In genomic region chr10:80363734-80364133, GRCm38 (mm10) we compare ENCODE assay signal across 33 mouse cellular contexts. TPM values are rescaled to one million over a fixed set of nuclear protein-coding genes. Genes with fewer than 3 reads are reported as not detected.
DNase-seq lines count a peak whose midpoint lies in the region; ATAC-seq and TF ChIP-seq lines count a peak whose summit lies in the region.
"Had no signal": no experiment of that assay in that cellular context is flagged by ENCODE, and none has a peak within 500 bp of the region (broad histone marks: within the 10 kb centered on the region; RNA-seq: fewer than 3 reads in every experiment).

No protein-coding gene starts in this region.

- no peak overlapping the region for H3K4me3 ChIP-seq in cerebellum, adult 2 months (replicated peaks; ENCODE audit: insufficient read depth, low read depth, low read length)
- no peak overlapping the region for H3K4me3 ChIP-seq in forebrain, postnatal 0 days (ENCODE audit: low read depth, low read length)
- no peak overlapping the region for H3K4me3 ChIP-seq in forebrain, embryonic 16.5 days (replicated peaks; ENCODE audit: low read length)
- no peak overlapping the region for H3K4me3 ChIP-seq in hindbrain, postnatal 0 days (ENCODE audit: low read length)
- H3K4me3 ChIP-seq in hindbrain, embryonic 11.5 days (ENCODE audit: low read depth, low read length), result no peak overlapping the region
- H3K4me3 ChIP-seq in midbrain, embryonic 16.5 days (ENCODE audit: low read depth, low read length), result no peak overlapping the region
- H3K4me3 ChIP-seq in midbrain, embryonic 15.5 days, result no peak overlapping the region
- H3K4me3 ChIP-seq: erythroblast, embryonic 14.5 days; forebrain, embryonic 13.5 days; heart, adult 2 months; layer of hippocampus, adult 2 months; left cerebral cortex, adult 2 months; limb, embryonic 13.5 days; lung, embryonic 15.5 days; neural tube, embryonic 12.5 days; stomach, embryonic 15.5 days had no signal

- H3K4me1 ChIP-seq in cerebellum, adult 2 months (ENCODE audit: control insufficient read depth, insufficient read depth, low read length), result no peaks in the 10 kb centered on the region
- H3K4me1 ChIP-seq in forebrain, postnatal 0 days (ENCODE audit: insufficient read depth), result no peaks in the 10 kb centered on the region
- no peaks in the 10 kb centered on the region for H3K4me1 ChIP-seq in forebrain, embryonic 16.5 days (replicated peaks; ENCODE audit: control insufficient read depth, insufficient read depth, low read length)
- H3K4me1 ChIP-seq in hindbrain, postnatal 0 days (ENCODE audit: insufficient read depth, low read length), result peaks cover 5% of the 10 kb centered on the region
- no peaks in the 10 kb centered on the region for H3K4me1 ChIP-seq in hindbrain, embryonic 11.5 days (replicated peaks; ENCODE audit: control insufficient read depth, insufficient read depth, low read length)
- H3K4me1 ChIP-seq in midbrain, embryonic 16.5 days (ENCODE audit: control insufficient read depth, insufficient read depth, low read length), result peaks cover 2% of the 10 kb centered on the region; the same call in 1 of the 2 replicates
- peaks cover 6% of the 10 kb centered on the region for H3K4me1 ChIP-seq in midbrain, embryonic 15.5 days
- H3K4me1 ChIP-seq: limb, embryonic 13.5 days; lung, embryonic 15.5 days; neural tube, embryonic 12.5 days; stomach, embryonic 15.5 days had no signal

- no peaks in the 10 kb centered on the region for H3K27me3 ChIP-seq in cerebellum, adult 2 months (ENCODE audit: control insufficient read depth, insufficient read depth, low read length)
- H3K27me3 ChIP-seq in forebrain, postnatal 0 days (ENCODE audit: insufficient read depth, low read length), result peaks cover 6% of the 10 kb centered on the region
- peaks cover 12% of the 10 kb centered on the region; the same call in 1 of the 2 replicates for H3K27me3 ChIP-seq in forebrain, embryonic 16.5 days (replicated peaks; ENCODE audit: control insufficient read depth, insufficient read depth, low read length)
- H3K27me3 ChIP-seq in hindbrain, postnatal 0 days (ENCODE audit: insufficient read depth, low read length), result no peaks in the 10 kb centered on the region
- peaks cover 15% of the 10 kb centered on the region for H3K27me3 ChIP-seq in hindbrain, embryonic 11.5 days (ENCODE audit: control insufficient read depth, insufficient read depth, low read length)
- H3K27me3 ChIP-seq in midbrain, embryonic 16.5 days (ENCODE audit: control insufficient read depth, insufficient read depth, low read depth, low read length), result peaks cover under 1% of the 10 kb centered on the region
- peaks cover 5% of the 10 kb centered on the region for H3K27me3 ChIP-seq in midbrain, embryonic 15.5 days (replicated peaks)

- H3K9me3 ChIP-seq in forebrain, postnatal 0 days (ENCODE audit: low read length), result no peaks in the 10 kb centered on the region
- H3K9me3 ChIP-seq in forebrain, embryonic 16.5 days (ENCODE audit: control insufficient read depth, low read length), result no peaks in the 10 kb centered on the region; the same call in 1 of the 2 replicates
- H3K9me3 ChIP-seq in hindbrain, postnatal 0 days (ENCODE audit: low read length), result no peaks in the 10 kb centered on the region
- no peaks in the 10 kb centered on the region for H3K9me3 ChIP-seq in hindbrain, embryonic 11.5 days (ENCODE audit: control insufficient read depth, low read length)
- no peaks in the 10 kb centered on the region for H3K9me3 ChIP-seq in midbrain, embryonic 16.5 days (replicated peaks; ENCODE audit: control insufficient read depth, low read length, poor library complexity, severe bottlenecking)
- H3K9me3 ChIP-seq in midbrain, embryonic 15.5 days, result no peaks in the 10 kb centered on the region
- H3K9me3 ChIP-seq: forebrain, embryonic 13.5 days; lung, embryonic 15.5 days; stomach, embryonic 15.5 days had no signal

- H3K27ac ChIP-seq in cerebellum, adult 2 months (ENCODE audit: insufficient read depth, low read length), result no peak overlapping the region
- H3K27ac ChIP-seq in forebrain, postnatal 0 days (ENCODE audit: low read depth, low read length), result no peak overlapping the region
- no peak overlapping the region for H3K27ac ChIP-seq in forebrain, embryonic 16.5 days (ENCODE audit: low read length)
- no peak overlapping the region for H3K27ac ChIP-seq in hindbrain, postnatal 0 days
- no peak overlapping the region for H3K27ac ChIP-seq in hindbrain, embryonic 11.5 days (ENCODE audit: low read depth, low read length)
- no peak overlapping the region for H3K27ac ChIP-seq in midbrain, embryonic 16.5 days (ENCODE audit: low read length)
- no peak overlapping the region for H3K27ac ChIP-seq in midbrain, embryonic 15.5 days
- H3K27ac ChIP-seq: forebrain, embryonic 13.5 days; heart, adult 2 months; layer of hippocampus, adult 2 months; left cerebral cortex, adult 2 months; limb, embryonic 13.5 days; lung, embryonic 15.5 days; neural tube, embryonic 12.5 days; stomach, embryonic 15.5 days had no signal

- no peak overlapping the region for H3K4me2 ChIP-seq in forebrain, postnatal 0 days (ENCODE audit: low read depth)
- H3K4me2 ChIP-seq in forebrain, embryonic 16.5 days (ENCODE audit: low read length), result no peak overlapping the region
- H3K4me2 ChIP-seq in hindbrain, postnatal 0 days (ENCODE audit: low read depth, low read length), result no peak overlapping the region
- H3K4me2 ChIP-seq in hindbrain, embryonic 11.5 days (replicated peaks; ENCODE audit: low read depth, low read length), result no peak overlapping the region
- H3K4me2 ChIP-seq in midbrain, embryonic 16.5 days (ENCODE audit: low read length), result no peak overlapping the region
- no peak overlapping the region for H3K4me2 ChIP-seq in midbrain, embryonic 15.5 days
- H3K4me2 ChIP-seq: forebrain, embryonic 13.5 days; limb, embryonic 13.5 days; liver, embryonic 11.5 days; lung, embryonic 15.5 days; midbrain, embryonic 11.5 days; neural tube, embryonic 12.5 days; stomach, embryonic 15.5 days had no signal

- 12% methylated on average over 6 of the region's 6 CpGs for WGBS in cerebellum, adult 2 months
- 28% methylated on average over 6 of the region's 6 CpGs for WGBS in forebrain, postnatal 0 days
- WGBS in forebrain, embryonic 16.5 days, result 31% methylated on average over 6 of the region's 6 CpGs
- 27% methylated on average over 6 of the region's 6 CpGs for WGBS in hindbrain, postnatal 0 days
- WGBS in hindbrain, embryonic 11.5 days, result 40% methylated on average over 6 of the region's 6 CpGs
- 25% methylated on average over 6 of the region's 6 CpGs for WGBS in midbrain, embryonic 16.5 days
- WGBS in midbrain, embryonic 15.5 days, result 25% methylated on average over 6 of the region's 6 CpGs

- H3K36me3 ChIP-seq in forebrain, postnatal 0 days (ENCODE audit: insufficient read depth), result no peaks in the 10 kb centered on the region
- H3K36me3 ChIP-seq in forebrain, embryonic 16.5 days (ENCODE audit: control insufficient read depth, insufficient read depth), result no peaks in the 10 kb centered on the region
- H3K36me3 ChIP-seq in hindbrain, postnatal 0 days (ENCODE audit: insufficient read depth, low read length), result no peaks in the 10 kb centered on the region
- H3K36me3 ChIP-seq in hindbrain, embryonic 11.5 days (ENCODE audit: control insufficient read depth, insufficient read depth, low read length), result no peaks in the 10 kb centered on the region
- no peaks in the 10 kb centered on the region for H3K36me3 ChIP-seq in midbrain, embryonic 16.5 days (ENCODE audit: control insufficient read depth, insufficient read depth, low read length)
- no peaks in the 10 kb centered on the region for H3K36me3 ChIP-seq in midbrain, embryonic 15.5 days (replicated peaks)
- H3K36me3 ChIP-seq: limb, embryonic 13.5 days; lung, embryonic 15.5 days; neural tube, embryonic 12.5 days; stomach, embryonic 15.5 days had no signal

- TF ChIP-seq POLR2A in cerebellum, adult 2 months (IDR thresholded peaks at IDR 0.05; ENCODE audit: borderline replicate concordance, insufficient read depth, low read length), result no peak

- TF ChIP-seq CTCF in cerebellum, adult 2 months (IDR thresholded peaks at IDR 0.05; ENCODE audit: borderline replicate concordance, insufficient read depth, low read depth, low read length), result no peak
- no peak for TF ChIP-seq CTCF in forebrain, postnatal 0 days (IDR thresholded peaks at IDR 0.05; ENCODE audit: low read depth)
- no peak for TF ChIP-seq CTCF in hindbrain, postnatal 0 days (IDR thresholded peaks at IDR 0.05; ENCODE audit: low read depth)

- H3K9ac ChIP-seq in forebrain, postnatal 0 days, result no peak overlapping the region
- H3K9ac ChIP-seq in forebrain, embryonic 16.5 days (replicated peaks; ENCODE audit: low read depth, low read length), result no peak overlapping the region
- H3K9ac ChIP-seq in hindbrain, postnatal 0 days (replicated peaks; ENCODE audit: low read length), result no peak overlapping the region
- no peak overlapping the region for H3K9ac ChIP-seq in hindbrain, embryonic 11.5 days (ENCODE audit: low read depth, low read length)
- H3K9ac ChIP-seq in midbrain, embryonic 16.5 days (ENCODE audit: low read depth, low read length), result no peak overlapping the region
- H3K9ac ChIP-seq in midbrain, embryonic 15.5 days, result no peak overlapping the region
- H3K9ac ChIP-seq: forebrain, embryonic 13.5 days; limb, embryonic 13.5 days; lung, embryonic 15.5 days; neural tube, embryonic 12.5 days; stomach, embryonic 15.5 days had no signal

- 0 out of 2 replicates have a peak, but pooled peaks have one; percentile 27 for ATAC-seq in forebrain, postnatal 0 days
- ATAC-seq in forebrain, embryonic 16.5 days, result no peak
- peak; percentile 52; the same call in 1 of the 2 replicates for ATAC-seq in hindbrain, postnatal 0 days
- ATAC-seq in hindbrain, embryonic 11.5 days (ENCODE audit: low FRiP score), result no peak
- ATAC-seq in midbrain, embryonic 16.5 days, result peak; percentile 53; the same call in 1 of the 2 replicates
- ATAC-seq in midbrain, embryonic 15.5 days (replicated peaks), result no peak
- ATAC-seq: activated CD4-positive, CD25-positive, alpha-beta regulatory T cell, adult 4 months; forebrain, embryonic 13.5 days; intestine, embryonic 16.5 days had no signal

- peak; percentile 66 to 77 for DNase-seq in cerebellum, postnatal 10 days
- DNase-seq in cerebellum, adult 2 months, result no peak
- DNase-seq in forebrain, postnatal 0 days, result no peak
- DNase-seq in hindbrain, postnatal 0 days (ENCODE audit: low spot score), result no peak
- DNase-seq in hindbrain, embryonic 11.5 days (ENCODE audit: low spot score), result no peak
- DNase-seq: adrenal gland, adult 2 months; adrenal gland, postnatal 36 days; cerebellum, adult 8-10 months; embryo, embryonic 11 days; heart, adult 2 months; heart, postnatal 14 days; kidney, adult 8-10 months; kidney, postnatal 25 days; right cerebral cortex, postnatal 25 days had no signal

RNA-seq across cellular contexts. Expression of gene Plk5, which starts 7.5 kb away (rescaled TPM):
- polyA plus RNA-seq in cerebellum, adult 2 months (2012; rRNA removed), result 145 and 151 TPM in 2 replicates
- 8.3 and 12.9 TPM in 2 replicates for total RNA-seq in forebrain, postnatal 0 days (2014; rRNA removed)
- 4.6 and 7.4 TPM in 2 replicates for polyA plus RNA-seq in forebrain, postnatal 0 days (2015; fragmentation: Nextera tagmentation; extraction: Ambion mirVana)
- 2.2 and 4.5 TPM in 2 replicates for polyA plus RNA-seq in forebrain, embryonic 16.5 days (2015; fragmentation: Nextera tagmentation; extraction: Ambion mirVana)
- 15.7 and 18.3 TPM in 2 replicates for total RNA-seq in hindbrain, postnatal 0 days (2014; rRNA removed)
- 8.9 and 9.3 TPM in 2 replicates for polyA plus RNA-seq in hindbrain, postnatal 0 days (2015; fragmentation: Nextera tagmentation; extraction: Ambion mirVana)
- 0.11 and 0.14 TPM in 2 replicates for polyA plus RNA-seq in hindbrain, embryonic 11.5 days (2014; fragmentation: Nextera tagmentation; extraction: Ambion mirVana)
- 9.6 and 11.0 TPM in 2 replicates for polyA plus RNA-seq in midbrain, embryonic 16.5 days (2015; fragmentation: Nextera tagmentation; extraction: Ambion mirVana)
- 6.2 TPM in 2 replicates for polyA plus RNA-seq in midbrain, embryonic 15.5 days (2015; fragmentation: Nextera tagmentation; extraction: Ambion mirVana)
- total RNA-seq: CH12.LX; megakaryocyte progenitor cell, adult 5-6 weeks had no signal
- polyA plus RNA-seq: activated CD4-positive, CD25-positive, alpha-beta regulatory T cell, adult 4 months; C2C12; erythroblast, embryonic 14.5 days; heart, embryonic 14.5 days had no signal

RNA-seq across cellular contexts. Expression of gene Adamtsl5, which starts 15.5 kb away (rescaled TPM):
- 7.9 and 10.8 TPM in 2 replicates for polyA plus RNA-seq in cerebellum, adult 2 months (2012; rRNA removed)
- 0.31 and 0.33 TPM in 2 replicates for total RNA-seq in forebrain, postnatal 0 days (2014; rRNA removed)
- 0.70 and 0.81 TPM in 2 replicates for polyA plus RNA-seq in forebrain, postnatal 0 days (2015; fragmentation: Nextera tagmentation; extraction: Ambion mirVana)
- 0.51 and 0.66 TPM in 2 replicates for polyA plus RNA-seq in forebrain, embryonic 16.5 days (2015; fragmentation: Nextera tagmentation; extraction: Ambion mirVana)
- 0.18 and 1.0 TPM in 2 replicates for total RNA-seq in hindbrain, postnatal 0 days (2014; rRNA removed)
- polyA plus RNA-seq in hindbrain, postnatal 0 days (2015; fragmentation: Nextera tagmentation; extraction: Ambion mirVana), result 0.91 and 1.2 TPM in 2 replicates
- polyA plus RNA-seq in hindbrain, embryonic 11.5 days (2014; fragmentation: Nextera tagmentation; extraction: Ambion mirVana), result 0.54 and 0.70 TPM in 2 replicates
- polyA plus RNA-seq in midbrain, embryonic 16.5 days (2015; fragmentation: Nextera tagmentation; extraction: Ambion mirVana), result 0.38 and 0.40 TPM in 2 replicates
- polyA plus RNA-seq in midbrain, embryonic 15.5 days (2015; fragmentation: Nextera tagmentation; extraction: Ambion mirVana), result 0.67 and 0.79 TPM in 2 replicates
- polyA plus RNA-seq: activated CD4-positive, CD25-positive, alpha-beta regulatory T cell, adult 4 months had no signal

RNA-seq across cellular contexts. Expression of gene Mex3d, which starts 23.7 kb away (rescaled TPM):
- 16.1 and 16.2 TPM in 2 replicates for polyA plus RNA-seq in cerebellum, adult 2 months (2012; rRNA removed)
- 107 and 120 TPM in 2 replicates for total RNA-seq in forebrain, postnatal 0 days (2014; rRNA removed)
- 18.3 and 18.4 TPM in 2 replicates for polyA plus RNA-seq in forebrain, postnatal 0 days (2015; fragmentation: Nextera tagmentation; extraction: Ambion mirVana)
- polyA plus RNA-seq in forebrain, embryonic 16.5 days (2015; fragmentation: Nextera tagmentation; extraction: Ambion mirVana), result 16.3 TPM in 2 replicates
- 129 and 145 TPM in 2 replicates for total RNA-seq in hindbrain, postnatal 0 days (2014; rRNA removed)
- polyA plus RNA-seq in hindbrain, postnatal 0 days (2015; fragmentation: Nextera tagmentation; extraction: Ambion mirVana), result 11.6 and 14.2 TPM in 2 replicates
- 13.4 and 14.7 TPM in 2 replicates for polyA plus RNA-seq in hindbrain, embryonic 11.5 days (2014; fragmentation: Nextera tagmentation; extraction: Ambion mirVana)
- 13.6 and 15.0 TPM in 2 replicates for polyA plus RNA-seq in midbrain, embryonic 16.5 days (2015; fragmentation: Nextera tagmentation; extraction: Ambion mirVana)
- polyA plus RNA-seq in midbrain, embryonic 15.5 days (2015; fragmentation: Nextera tagmentation; extraction: Ambion mirVana), result 18.3 and 18.8 TPM in 2 replicates

RNA-seq across cellular contexts. Expression of gene Reep6, which starts 34.0 kb away (rescaled TPM):
- 9.0 and 10.3 TPM in 2 replicates for polyA plus RNA-seq in cerebellum, adult 2 months (2012; rRNA removed)
- total RNA-seq in forebrain, postnatal 0 days (2014; rRNA removed), result 1.8 and 2.7 TPM in 2 replicates
- polyA plus RNA-seq in forebrain, postnatal 0 days (2015; fragmentation: Nextera tagmentation; extraction: Ambion mirVana), result 5.1 and 6.4 TPM in 2 replicates
- polyA plus RNA-seq in forebrain, embryonic 16.5 days (2015; fragmentation: Nextera tagmentation; extraction: Ambion mirVana), result 2.2 and 3.2 TPM in 2 replicates
- 3.7 TPM in 2 replicates for total RNA-seq in hindbrain, postnatal 0 days (2014; rRNA removed)
- polyA plus RNA-seq in hindbrain, postnatal 0 days (2015; fragmentation: Nextera tagmentation; extraction: Ambion mirVana), result 5.2 and 5.5 TPM in 2 replicates
- 3.7 and 3.8 TPM in 2 replicates for polyA plus RNA-seq in hindbrain, embryonic 11.5 days (2014; fragmentation: Nextera tagmentation; extraction: Ambion mirVana)
- 6.0 and 8.6 TPM in 2 replicates for polyA plus RNA-seq in midbrain, embryonic 16.5 days (2015; fragmentation: Nextera tagmentation; extraction: Ambion mirVana)
- polyA plus RNA-seq in midbrain, embryonic 15.5 days (2015; fragmentation: Nextera tagmentation; extraction: Ambion mirVana), result 5.5 TPM in 2 replicates
- polyA plus RNA-seq: activated CD4-positive, CD25-positive, alpha-beta regulatory T cell, adult 4 months had no signal

RNA-seq across cellular contexts. Expression of gene Pcsk4, which starts 34.4 kb away (rescaled TPM):
- polyA plus RNA-seq in cerebellum, adult 2 months (2012; rRNA removed), result 13.7 and 14.1 TPM in 2 replicates
- 3.4 and 3.8 TPM in 2 replicates for total RNA-seq in forebrain, postnatal 0 days (2014; rRNA removed)
- polyA plus RNA-seq in forebrain, postnatal 0 days (2015; fragmentation: Nextera tagmentation; extraction: Ambion mirVana), result 7.4 TPM in 2 replicates
- 3.1 and 3.9 TPM in 2 replicates for polyA plus RNA-seq in forebrain, embryonic 16.5 days (2015; fragmentation: Nextera tagmentation; extraction: Ambion mirVana)
- total RNA-seq in hindbrain, postnatal 0 days (2014; rRNA removed), result 3.8 and 6.7 TPM in 2 replicates
- polyA plus RNA-seq in hindbrain, postnatal 0 days (2015; fragmentation: Nextera tagmentation; extraction: Ambion mirVana), result 11.0 and 11.8 TPM in 2 replicates
- polyA plus RNA-seq in hindbrain, embryonic 11.5 days (2014; fragmentation: Nextera tagmentation; extraction: Ambion mirVana), result 1.1 and 1.8 TPM in 2 replicates
- polyA plus RNA-seq in midbrain, embryonic 16.5 days (2015; fragmentation: Nextera tagmentation; extraction: Ambion mirVana), result 5.6 and 6.5 TPM in 2 replicates
- polyA plus RNA-seq in midbrain, embryonic 15.5 days (2015; fragmentation: Nextera tagmentation; extraction: Ambion mirVana), result 4.4 and 5.8 TPM in 2 replicates

Comparison
In these comparisons a context has a peak if more than half of its experiments do, and no peak if none do; other contexts are left out.
1. DNase-seq: peak in cerebellum, postnatal 10 days (2 of 2); none in cerebellum, adult 2 months (0 of 2), forebrain, postnatal 0 days (single experiment), hindbrain, postnatal 0 days (single experiment) and hindbrain, embryonic 11.5 days (single experiment).
2. ATAC-seq: peak in forebrain, postnatal 0 days (single experiment), hindbrain, postnatal 0 days (single experiment) and midbrain, embryonic 16.5 days (single experiment); none in forebrain, embryonic 16.5 days (single experiment), hindbrain, embryonic 11.5 days (single experiment) and midbrain, embryonic 15.5 days (single experiment).
3. RNA of gene Plk5, which starts 7.5 kb away (polyA plus RNA-seq): 145 to 151 TPM in cerebellum, adult 2 months; 9.6 to 11.0 TPM in midbrain, embryonic 16.5 days, 8.9 to 9.3 TPM in hindbrain, postnatal 0 days, 4.6 to 7.4 TPM in forebrain, postnatal 0 days, 6.2 TPM in midbrain, embryonic 15.5 days, 2.2 to 4.5 TPM in forebrain, embryonic 16.5 days and 0.11 to 0.14 TPM in hindbrain, embryonic 11.5 days; every median in the first group is over 10 times any median in the second.